Mouse (Mus musculus) 3T3-L1 (cell line): Measurements from ENCODE around the gene Olfr896-ps1.

ENCODE experiments used
- DNase-seq: peaks from one replicate; pipeline ENCODE4 v3.0.0-alpha.2; 2015; ENCODE audit warnings: low read depth, low spot score

Olfr896-ps1 gene

GRCm38 (mm10) chr9:38290807-38291206 lies at the start of gene Olfr896-ps1:
Gene Olfr896-ps1, plus strand, starts transcription at chr9:38291107.
- no peak for DNase-seq

- no peak for DNase-seq
Observed at GRCm38 (mm10) chr9:38252474-38252873, 38.4 kb upstream of the Olfr896-ps1 start, which contains the start of gene Olfr143. Gene Olfr143, plus strand, starts transcription at chr9:38252774.

- DNase-seq: no peak
Observed at GRCm38 (mm10) chr9:38267551-38267950, 23.4 kb upstream of the Olfr896-ps1 start, which contains the start of gene Olfr895. Gene Olfr895, plus strand, starts transcription at chr9:38267851.

- no peak for DNase-seq
Observed at GRCm38 (mm10) chr9:38328760-38329159, 37.9 kb downstream of the Olfr896-ps1 start, which contains the start of gene Olfr25. Gene Olfr25, plus strand, starts transcription at chr9:38329060.
